Mouse (Mus musculus): ENCODE data around the gene Vash1.

DNA sequence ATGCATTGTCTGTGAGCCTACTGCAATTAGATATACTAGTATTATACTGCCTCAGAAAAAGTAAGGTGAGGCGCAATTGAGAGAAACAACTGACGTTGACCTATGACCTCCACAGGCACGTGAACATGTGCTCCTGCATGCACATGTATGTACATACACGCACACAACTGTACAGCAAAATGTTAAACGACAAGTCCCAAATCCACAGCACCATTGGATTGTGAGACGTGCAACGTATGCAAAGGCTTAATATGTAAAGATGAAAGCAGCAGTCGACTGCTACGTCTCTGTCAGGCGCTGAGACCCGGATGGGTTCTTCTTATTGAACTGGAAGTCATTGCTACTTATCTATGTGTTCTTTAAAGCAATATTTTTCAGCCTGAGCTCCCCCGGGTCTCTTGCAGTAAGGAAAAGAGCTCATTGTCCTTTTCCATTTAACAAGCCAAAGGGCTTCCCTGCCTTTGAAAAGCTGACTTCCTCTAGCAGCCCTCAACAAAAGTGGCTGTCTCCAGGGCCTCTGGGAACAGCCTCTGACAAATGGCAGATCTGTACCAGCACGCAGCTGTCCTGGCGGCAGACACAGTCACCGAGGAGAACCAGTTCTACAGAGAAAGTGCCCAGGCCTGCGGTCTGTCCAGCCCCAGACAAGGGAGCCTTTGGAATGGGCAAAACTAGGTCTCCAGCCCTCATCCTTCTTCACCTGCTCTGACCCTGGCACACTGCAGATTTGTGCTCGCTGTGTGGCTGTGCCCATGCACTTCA, 33.8 kb upstream of the Vash1 start:
- TF ChIP-seq CTCF (IDR thresholded peaks at IDR 0.05; ENCODE audit: insufficient read depth, low read length), result no peak
- no peak for TF ChIP-seq POLR2A (IDR thresholded peaks at IDR 0.05; ENCODE audit: borderline replicate concordance, extremely low read depth, low read depth, low read length)

Data from lung, adult 2 months (tissue).